Mouse (Mus musculus) Muller cell, postnatal 12 days (primary cell): ENCODE measurements at regions not wholly inside any gene's neighbourhood (a gene's known extent, or its start where the extent isn't known, plus 50 kb on each side); places are given as distances from the start of the nearest gene placed in this dataset.

Experiments
- DNase-seq: peaks from one replicate; pipeline ENCODE4 v3.0.0-alpha.2; 2015; ENCODE audit errors: inconsistent ontology term

- DNase-seq, result peak; percentile 64
Observed at GRCm38 (mm10) chrX:145848937-145849783, 344.2 kb upstream of the Amot start.

DNA sequence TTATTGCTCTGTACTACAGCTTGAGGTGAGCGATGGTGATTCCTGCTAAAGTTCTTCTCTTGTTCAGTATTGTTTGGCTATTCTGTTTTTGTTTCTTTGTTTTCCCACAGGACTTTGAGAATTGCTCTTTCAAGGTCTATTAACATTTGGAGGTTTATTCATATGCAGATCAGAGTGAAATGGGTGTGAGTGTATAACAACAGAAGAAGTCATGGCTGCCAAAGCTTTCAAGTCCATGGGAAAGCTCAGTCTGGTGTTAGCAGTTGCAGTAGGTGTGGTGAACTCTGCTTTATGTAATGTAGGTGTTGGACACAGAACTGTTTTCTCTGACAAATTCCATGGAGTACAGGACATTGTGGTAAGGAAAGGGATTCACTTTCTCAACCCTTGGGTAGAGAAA is 328.1 kb upstream of the Amot start:
- no peak for DNase-seq

DNA sequence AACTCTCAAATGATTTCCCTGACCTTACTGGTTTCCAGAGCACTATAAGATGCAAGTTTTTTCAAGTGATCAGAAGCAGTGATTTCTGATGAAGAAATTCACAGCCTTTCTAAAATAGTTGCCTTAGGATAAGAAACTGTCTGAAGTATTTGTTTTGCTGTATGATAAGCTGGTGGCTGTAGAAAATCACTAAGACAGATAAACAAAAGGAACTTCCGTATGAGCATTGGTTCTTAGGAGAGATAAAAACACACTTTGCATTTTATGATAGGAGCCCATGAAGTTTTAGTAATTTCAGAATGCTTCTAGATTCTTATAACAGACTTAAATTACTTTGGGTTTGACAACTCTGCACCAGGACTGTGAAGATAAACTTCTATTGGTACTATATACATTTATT is 308.0 kb upstream of the Amot start:
- no peak for DNase-seq
